ENCODE assay signal across 25 mouse cellular contexts in genomic region chr3:157036016-157036415, GRCm38 (mm10).
A peak's percentile ranks its signal among the peaks of the same experiment; 100 is the strongest.
DNase-seq lines count a peak whose midpoint lies in the region; ATAC-seq and TF ChIP-seq lines count a peak whose summit lies in the region.
"Had no signal": no experiment of that assay in that cellular context is flagged by ENCODE, and none has a peak within 500 bp of the region (broad histone marks: within the 10 kb centered on the region; RNA-seq: fewer than 3 reads in every experiment).

No protein-coding gene starts in this region.

- ATAC-seq in embryonic facial prominence, embryonic 11.5 days (replicated peaks; ENCODE audit: insufficient number of reproducible peaks, low FRiP score, low TSS enrichment, low read depth): no peak
- peak; percentile 90 for ATAC-seq in kidney, embryonic 16.5 days (ENCODE audit: low FRiP score, low TSS enrichment)
- ATAC-seq: activated CD4-positive, CD25-positive, alpha-beta regulatory T cell, adult 4 months; forebrain, embryonic 13.5 days; forebrain, embryonic 16.5 days; hindbrain, embryonic 16.5 days had no signal

- H3K27me3 ChIP-seq in embryonic facial prominence, embryonic 11.5 days (ENCODE audit: control insufficient read depth, insufficient read depth, low read length): no peaks in the 10 kb centered on the region
- H3K27me3 ChIP-seq in embryonic facial prominence, embryonic 10.5 days (replicated peaks; ENCODE audit: low read depth, poor library complexity, severe bottlenecking): no peaks in the 10 kb centered on the region
- no peaks in the 10 kb centered on the region for H3K27me3 ChIP-seq in kidney, embryonic 16.5 days (ENCODE audit: insufficient read depth, low read length)
- H3K27me3 ChIP-seq: embryonic facial prominence, embryonic 13.5 days; forebrain, embryonic 13.5 days; heart, embryonic 13.5 days; hindbrain, embryonic 13.5 days had no signal

- H3K9me3 ChIP-seq in embryonic facial prominence, embryonic 11.5 days (replicated peaks; ENCODE audit: control insufficient read depth, low read length): no peaks in the 10 kb centered on the region
- H3K9me3 ChIP-seq in embryonic facial prominence, embryonic 10.5 days: no peaks in the 10 kb centered on the region
- no peaks in the 10 kb centered on the region for H3K9me3 ChIP-seq in kidney, embryonic 16.5 days (ENCODE audit: low read length)
- H3K9me3 ChIP-seq: embryonic facial prominence, embryonic 13.5 days; forebrain, embryonic 10.5 days; forebrain, embryonic 13.5 days; heart, embryonic 10.5 days; heart, embryonic 13.5 days; hindbrain, embryonic 13.5 days had no signal

- no peak overlapping the region for H3K4me2 ChIP-seq in embryonic facial prominence, embryonic 11.5 days (ENCODE audit: low read depth, low read length)
- H3K4me2 ChIP-seq in kidney, embryonic 16.5 days (replicated peaks; ENCODE audit: low read depth, low read length): no peak overlapping the region
- H3K4me2 ChIP-seq: embryonic facial prominence, embryonic 13.5 days; forebrain, embryonic 13.5 days; heart, embryonic 13.5 days; hindbrain, embryonic 13.5 days had no signal

- H3K27ac ChIP-seq in embryonic facial prominence, embryonic 11.5 days (replicated peaks; ENCODE audit: low read depth, low read length): no peak overlapping the region
- no peak overlapping the region for H3K27ac ChIP-seq in embryonic facial prominence, embryonic 10.5 days (replicated peaks)
- no peak overlapping the region for H3K27ac ChIP-seq in kidney, embryonic 16.5 days (ENCODE audit: low read length)
- H3K27ac ChIP-seq in olfactory bulb, adult 2 months (ENCODE audit: insufficient read depth, low read depth, low read length): peak overlapping the region; percentile 89
- H3K27ac ChIP-seq: embryonic facial prominence, embryonic 13.5 days; forebrain, embryonic 10.5 days; forebrain, embryonic 13.5 days; heart, adult 2 months; heart, embryonic 10.5 days; heart, embryonic 13.5 days; hindbrain, embryonic 13.5 days had no signal

- TF ChIP-seq POLR2A in olfactory bulb, adult 2 months (IDR thresholded peaks at IDR 0.05; ENCODE audit: insufficient read depth, low read depth, low read length): no peak

- no peak for TF ChIP-seq CTCF in olfactory bulb, adult 2 months (IDR thresholded peaks at IDR 0.05; ENCODE audit: insufficient read depth, low read depth, low read length)

- H3K4me3 ChIP-seq in embryonic facial prominence, embryonic 11.5 days (ENCODE audit: low read depth, low read length): no peak overlapping the region
- no peak overlapping the region for H3K4me3 ChIP-seq in embryonic facial prominence, embryonic 10.5 days
- no peak overlapping the region for H3K4me3 ChIP-seq in kidney, embryonic 16.5 days (ENCODE audit: low read length)
- H3K4me3 ChIP-seq in olfactory bulb, adult 2 months (ENCODE audit: insufficient read depth, low read depth, low read length): no peak overlapping the region
- H3K4me3 ChIP-seq: embryonic facial prominence, embryonic 13.5 days; forebrain, embryonic 10.5 days; forebrain, embryonic 13.5 days; heart, adult 2 months; heart, embryonic 10.5 days; heart, embryonic 13.5 days; hindbrain, embryonic 13.5 days had no signal

- H3K4me1 ChIP-seq in embryonic facial prominence, embryonic 11.5 days (ENCODE audit: control insufficient read depth, insufficient read depth, low read length): no peaks in the 10 kb centered on the region
- H3K4me1 ChIP-seq in embryonic facial prominence, embryonic 10.5 days: peaks cover 15% of the 10 kb centered on the region; the same call in 1 of the 2 replicates
- H3K4me1 ChIP-seq in kidney, embryonic 16.5 days (ENCODE audit: insufficient read depth, low read length): peaks cover 5% of the 10 kb centered on the region; the same call in 1 of the 2 replicates
- peaks cover 12% of the 10 kb centered on the region for H3K4me1 ChIP-seq in olfactory bulb, adult 2 months (ENCODE audit: control insufficient read depth, insufficient read depth, low read length)
- H3K4me1 ChIP-seq: hindbrain, embryonic 13.5 days had no signal

- no peak overlapping the region for H3K9ac ChIP-seq in embryonic facial prominence, embryonic 11.5 days (replicated peaks; ENCODE audit: low read length)
- H3K9ac ChIP-seq in kidney, embryonic 16.5 days (replicated peaks; ENCODE audit: low read length): no peak overlapping the region
- H3K9ac ChIP-seq: embryonic facial prominence, embryonic 13.5 days; forebrain, embryonic 13.5 days; heart, embryonic 13.5 days; hindbrain, embryonic 13.5 days had no signal

- WGBS in embryonic facial prominence, embryonic 11.5 days: 66% methylated on average over 6 of the region's 6 CpGs
- 76% methylated on average over 6 of the region's 6 CpGs for WGBS in embryonic facial prominence, embryonic 10.5 days
- 21% methylated on average over 6 of the region's 6 CpGs for WGBS in kidney, embryonic 16.5 days
- 22% methylated on average over 6 of the region's 6 CpGs for WGBS in olfactory bulb, adult 2 months

- DNase-seq in embryonic facial prominence, embryonic 11.5 days (ENCODE audit: low spot score): peak; percentile 11
- DNase-seq in embryonic facial prominence, embryonic 10.5 days (ENCODE audit: low spot score): no peak
- DNase-seq in kidney, adult 11 months: no peak
- DNase-seq in brain, adult 2 months (ENCODE audit: low read depth, low spot score): peak; percentile 68
- DNase-seq in left cerebral cortex, adult 18-20 months (ENCODE audit: low spot score in 2 of 2): no peak
- DNase-seq: adrenal gland, adult 8-10 months; adrenal gland, postnatal 25 days; cerebellum, adult 18-20 months; cerebellum, adult 9-10 months; cerebellum, postnatal 14 days; gastrocnemius, postnatal 10 days; gastrocnemius, postnatal 36 days; heart, adult 2 months; heart, postnatal 14 days had no signal

- H3K36me3 ChIP-seq in embryonic facial prominence, embryonic 11.5 days (replicated peaks; ENCODE audit: control insufficient read depth, insufficient read depth, low read depth, low read length): no peaks in the 10 kb centered on the region
- H3K36me3 ChIP-seq in embryonic facial prominence, embryonic 10.5 days (replicated peaks): no peaks in the 10 kb centered on the region
- no peaks in the 10 kb centered on the region for H3K36me3 ChIP-seq in kidney, embryonic 16.5 days (ENCODE audit: insufficient read depth, low read length)
- H3K36me3 ChIP-seq: embryonic facial prominence, embryonic 13.5 days; forebrain, embryonic 10.5 days; heart, embryonic 10.5 days; heart, embryonic 13.5 days; hindbrain, embryonic 13.5 days had no signal

Comparison
In these comparisons a context has a peak if more than half of its experiments do, and no peak if none do; other contexts are left out.
1. DNase-seq: peak in embryonic facial prominence, embryonic 11.5 days (single experiment) and brain, adult 2 months (single experiment); none in embryonic facial prominence, embryonic 10.5 days (single experiment), kidney, adult 11 months (single experiment) and left cerebral cortex, adult 18-20 months (0 of 2).